Mouse (Mus musculus) lung, postnatal 10 days (tissue): ENCODE results near the gene Fam53b.

Source experiments
- DNase-seq: peaks from one replicate; pipeline ENCODE4 v3.0.0; 2021

Fam53b gene

DNA sequence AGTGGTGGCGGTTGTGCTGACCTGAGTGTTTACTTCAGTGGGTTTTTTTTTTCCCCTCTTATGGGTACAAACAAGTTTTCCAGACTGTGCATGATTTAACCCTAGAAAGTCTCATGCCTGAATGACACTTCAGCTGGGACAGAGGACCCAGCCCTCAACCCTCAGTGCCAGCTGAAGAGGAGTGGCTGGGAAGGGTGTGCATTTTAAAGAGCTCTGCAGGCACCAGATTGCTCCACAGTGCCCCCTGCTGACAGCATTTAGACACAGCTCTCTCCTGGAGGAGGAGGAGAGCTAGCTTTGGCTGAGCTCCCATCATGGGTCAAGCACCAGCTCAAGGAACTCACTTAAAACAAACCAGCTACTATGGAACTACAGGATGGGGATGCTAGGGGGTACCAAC, 2.8 kb downstream of the Fam53b start:
- peak; percentile 95 for DNase-seq

DNA sequence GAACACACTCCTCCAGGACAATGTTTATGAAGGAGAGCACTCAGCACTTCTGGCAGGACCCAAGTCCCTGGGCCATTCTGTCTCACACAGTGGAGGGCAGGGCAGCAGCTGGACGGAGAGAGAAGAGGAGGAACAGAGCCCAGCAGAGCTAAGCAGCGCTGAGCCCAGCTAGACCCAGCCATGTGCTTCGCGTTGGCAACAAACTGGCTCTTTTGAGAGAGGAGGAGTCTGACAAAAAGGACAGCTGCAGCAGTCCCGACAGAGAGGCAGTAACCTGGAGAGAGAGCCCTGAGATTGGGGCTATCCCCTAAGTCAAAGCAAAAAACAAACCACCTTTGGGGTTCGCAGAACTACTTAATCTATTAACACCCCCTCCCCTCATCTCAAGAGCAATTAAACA, 3.3 kb downstream of the Fam53b start:
- peak; percentile 75 for DNase-seq

DNA sequence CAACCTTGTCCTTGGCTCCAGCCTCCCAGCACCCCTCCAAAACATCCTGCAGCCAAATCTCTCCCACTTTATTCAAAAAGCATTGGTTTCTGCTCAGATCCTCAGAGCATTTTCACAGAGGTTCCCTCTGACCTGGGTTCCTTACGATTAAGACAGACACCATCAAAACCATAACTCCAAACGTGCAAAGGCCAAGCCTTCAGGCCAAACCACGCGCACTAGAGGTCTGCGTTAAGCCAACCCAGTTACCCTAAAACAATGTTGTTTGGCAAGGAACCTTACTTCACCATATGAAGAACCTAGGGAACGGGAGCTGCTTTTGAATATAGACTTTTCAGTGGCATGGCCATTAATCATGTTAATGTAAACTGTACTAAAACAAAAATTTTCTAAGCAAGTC, 4.0 kb downstream of the Fam53b start:
- no peak for DNase-seq

DNA sequence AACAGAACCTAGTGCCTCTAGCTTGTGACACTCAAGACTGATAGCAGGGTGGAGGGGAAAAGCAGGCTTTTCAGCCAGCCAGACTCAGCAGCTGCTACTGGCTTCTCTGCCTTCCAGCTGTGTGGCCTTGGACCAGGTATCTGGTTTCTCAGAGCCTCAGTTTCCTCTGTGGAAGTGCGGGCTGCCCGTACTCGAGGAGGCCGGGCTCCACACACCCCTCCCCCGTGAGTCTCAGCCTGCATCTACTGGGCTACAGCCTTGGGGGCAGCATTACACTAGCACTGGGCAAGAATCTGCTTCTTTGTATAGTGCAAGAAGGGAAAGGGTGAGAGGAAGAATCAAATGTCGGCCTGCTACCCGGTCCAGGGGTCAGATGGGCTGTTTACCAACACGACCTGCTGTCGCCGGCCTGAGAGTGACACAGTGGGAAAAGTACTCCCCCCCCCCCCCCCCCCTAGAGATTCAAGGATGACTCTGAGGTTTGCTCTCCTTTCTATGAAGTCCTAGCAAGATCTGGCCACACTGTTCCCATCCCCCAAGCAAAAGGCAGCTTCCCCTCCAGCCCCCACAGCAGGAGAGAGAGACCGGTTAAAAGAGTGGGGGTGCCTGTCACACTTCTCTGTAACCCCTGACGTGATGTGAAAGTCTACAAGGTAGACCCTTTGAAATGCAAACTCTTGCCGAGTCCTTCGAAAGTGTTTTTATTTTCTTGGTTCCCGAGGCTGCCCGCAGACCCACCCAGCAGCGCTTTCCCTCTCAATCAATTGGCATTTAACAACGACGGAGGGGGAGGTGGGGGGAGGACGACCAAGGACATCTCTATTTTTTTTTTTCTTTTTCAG, 4.6 kb downstream of the Fam53b start:
- DNase-seq, result peak; percentile 69

DNA sequence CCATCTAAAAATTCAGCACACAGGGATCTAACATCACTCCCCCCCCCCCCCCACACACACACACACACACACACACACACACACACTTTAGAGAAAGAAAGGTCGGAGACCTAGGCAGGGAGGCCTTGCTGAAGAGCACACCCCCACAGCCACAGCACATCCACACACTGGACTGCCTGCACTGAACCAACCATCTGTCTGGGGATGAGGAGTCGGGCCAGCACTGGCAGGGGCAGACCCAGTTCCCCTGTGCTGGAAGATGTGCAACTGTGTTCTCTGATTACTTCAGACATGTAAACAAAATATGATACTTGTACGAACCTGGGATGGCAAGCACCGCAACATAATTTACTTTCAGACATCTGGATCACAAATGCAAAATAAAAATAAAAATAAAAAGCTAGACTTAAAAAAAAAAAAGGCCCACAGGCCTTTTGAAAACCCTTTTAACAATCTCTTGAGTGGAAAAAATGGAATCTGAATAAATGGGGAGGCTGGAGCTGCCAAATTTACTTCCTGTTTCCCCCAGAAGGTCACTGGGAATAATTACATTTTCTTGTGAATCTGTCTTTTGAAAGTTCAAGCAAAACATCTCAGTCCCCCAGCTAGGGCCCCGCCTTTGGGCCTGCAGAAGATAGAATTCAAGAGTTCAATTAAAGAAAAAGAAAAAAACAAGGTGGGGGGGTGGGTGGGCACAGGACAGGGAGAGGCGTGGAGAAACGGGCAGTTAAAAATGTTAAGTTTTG, 5.5 kb downstream of the Fam53b start:
- DNase-seq, result no peak

DNA sequence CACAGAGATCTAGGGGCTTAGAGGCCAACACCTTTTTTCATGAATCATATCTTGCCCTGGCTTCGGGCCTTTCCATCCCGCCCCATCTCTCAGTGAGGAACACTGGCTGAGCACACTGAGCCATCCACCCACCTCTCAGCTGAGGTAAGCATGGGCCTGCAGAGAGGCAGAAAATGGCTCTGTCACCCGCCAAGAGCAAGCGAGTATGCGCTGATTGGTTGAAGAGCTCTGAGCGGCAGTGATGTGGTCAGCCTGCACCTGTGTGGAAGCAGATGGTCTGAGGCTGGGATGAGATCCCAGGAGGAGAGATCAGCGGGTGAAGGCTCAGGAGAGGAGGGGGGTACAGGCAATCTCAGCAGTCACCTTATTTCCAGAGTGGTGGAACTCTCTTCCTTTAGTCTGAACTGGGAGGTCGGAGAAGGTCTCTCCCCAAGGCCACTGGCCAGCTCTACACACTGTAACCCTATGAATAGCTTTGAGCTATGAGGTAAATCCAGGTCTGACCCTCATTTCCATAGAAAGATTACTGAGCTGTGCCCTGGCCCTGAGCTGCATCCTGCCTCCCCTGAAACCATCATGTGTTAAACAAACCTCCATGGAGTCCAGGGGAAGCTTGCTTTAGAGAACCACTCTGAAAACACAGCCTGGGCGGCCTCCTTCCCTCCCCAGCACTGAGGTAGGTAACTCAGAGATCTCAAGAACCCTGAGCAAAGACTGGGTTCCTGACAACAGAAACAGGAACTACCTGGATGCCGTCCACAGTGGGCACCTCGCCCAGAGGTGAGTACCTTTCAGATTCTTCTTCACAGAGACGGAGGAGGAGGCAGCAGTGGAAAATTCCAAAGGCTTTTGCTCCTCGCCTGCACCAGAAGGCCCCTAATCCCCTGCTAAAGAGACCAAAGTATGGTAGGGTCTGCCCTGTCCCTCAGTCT, 6.5 kb downstream of the Fam53b start:
- DNase-seq, result peak; percentile 83

DNA sequence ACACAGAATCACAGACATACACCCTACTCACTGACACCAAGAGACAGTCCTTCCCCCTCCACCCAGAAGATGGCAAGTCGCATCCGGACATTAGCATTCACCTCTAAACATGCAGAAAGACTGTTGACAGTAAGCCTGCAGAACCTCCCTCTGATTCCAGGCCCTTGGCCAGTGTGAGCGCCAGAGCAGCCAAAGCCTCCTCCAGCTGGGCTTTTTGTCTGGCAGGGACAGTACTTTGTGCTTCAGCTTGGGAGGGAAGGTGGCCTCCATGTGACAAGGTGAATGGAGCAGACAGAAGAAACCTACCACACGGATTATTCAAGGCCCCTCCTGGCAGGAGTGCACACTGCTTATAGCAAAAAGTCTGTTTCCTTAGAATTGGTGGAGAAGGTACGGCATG, 7.4 kb downstream of the Fam53b start:
- peak; percentile 68 for DNase-seq

DNA sequence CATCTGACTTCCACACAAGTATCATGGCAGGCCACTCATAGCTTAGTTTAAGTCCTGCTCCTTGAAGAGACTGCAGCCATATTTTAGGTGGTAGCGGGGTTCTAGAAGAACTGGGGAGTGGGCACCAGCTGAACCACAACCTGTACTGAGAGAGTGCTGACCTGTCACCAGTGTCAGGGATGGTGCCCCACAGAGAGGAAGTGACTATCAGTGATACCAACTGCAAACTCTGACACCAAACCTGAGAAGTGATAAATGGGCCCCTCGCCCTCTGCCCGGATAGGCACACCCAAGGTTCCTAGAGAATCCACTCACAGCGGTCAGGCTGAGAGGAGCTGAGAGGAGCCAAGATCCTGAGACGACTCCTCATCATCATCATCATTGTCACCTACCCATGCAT, 8.7 kb downstream of the Fam53b start:
- no peak for DNase-seq

DNA sequence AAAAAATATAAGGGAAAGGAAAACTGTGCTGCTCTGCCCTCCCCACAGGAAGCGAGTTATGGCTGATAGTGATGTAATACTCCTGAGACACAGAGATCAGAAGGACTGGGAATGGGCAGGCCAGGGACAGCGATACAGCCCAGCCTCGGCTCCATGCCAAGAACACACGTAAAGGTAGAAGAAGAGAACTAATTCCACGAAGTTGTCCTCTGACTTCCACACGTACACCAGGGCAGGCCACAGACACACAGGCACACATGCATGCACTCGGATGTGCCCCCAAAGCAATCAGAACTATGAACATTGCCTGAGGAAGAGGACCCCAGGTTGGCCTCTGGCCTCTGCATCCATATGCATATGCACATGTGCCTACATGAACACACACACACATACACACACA, 9.2 kb downstream of the Fam53b start:
- DNase-seq, result no peak

DNA sequence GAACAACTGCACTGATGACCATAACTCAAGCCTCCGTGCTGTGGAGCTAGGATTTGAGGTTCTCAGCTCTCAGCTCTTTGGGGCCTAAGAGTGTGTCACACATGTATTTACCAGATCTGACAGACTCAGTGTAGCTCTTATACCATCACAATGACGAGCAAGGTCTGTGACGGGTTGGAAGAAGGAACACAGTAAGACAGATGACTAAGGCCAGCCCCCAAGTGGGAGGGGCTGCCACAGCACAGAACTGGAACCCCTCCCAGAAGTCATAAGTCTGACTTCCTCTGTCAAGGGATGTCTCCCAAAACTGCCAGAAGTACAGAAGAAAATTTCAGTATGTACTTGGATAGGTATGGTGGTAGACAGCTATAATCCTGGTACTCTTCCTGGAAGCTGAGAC, 9.7 kb downstream of the Fam53b start:
- peak; percentile 62 for DNase-seq

DNA sequence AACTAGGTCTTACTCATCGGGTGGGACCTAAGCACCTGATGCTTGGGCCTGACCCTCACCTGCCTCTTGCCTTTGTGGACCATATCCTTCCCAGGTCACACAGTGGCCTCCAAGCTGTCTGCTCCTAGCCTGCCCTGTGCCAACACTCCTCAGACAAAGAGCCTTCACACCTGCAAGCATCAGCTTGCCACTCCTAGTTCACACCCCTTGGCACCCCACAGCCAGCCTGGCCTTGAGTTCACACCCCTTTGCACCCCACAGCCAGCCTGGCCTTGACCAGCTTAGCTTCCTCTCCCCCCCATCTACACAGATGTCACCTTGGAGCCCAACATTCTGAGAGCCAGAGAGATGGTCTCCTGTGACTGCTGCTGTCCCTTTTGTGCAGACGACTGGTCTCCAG, 10.3 kb downstream of the Fam53b start:
- DNase-seq, result no peak

DNA sequence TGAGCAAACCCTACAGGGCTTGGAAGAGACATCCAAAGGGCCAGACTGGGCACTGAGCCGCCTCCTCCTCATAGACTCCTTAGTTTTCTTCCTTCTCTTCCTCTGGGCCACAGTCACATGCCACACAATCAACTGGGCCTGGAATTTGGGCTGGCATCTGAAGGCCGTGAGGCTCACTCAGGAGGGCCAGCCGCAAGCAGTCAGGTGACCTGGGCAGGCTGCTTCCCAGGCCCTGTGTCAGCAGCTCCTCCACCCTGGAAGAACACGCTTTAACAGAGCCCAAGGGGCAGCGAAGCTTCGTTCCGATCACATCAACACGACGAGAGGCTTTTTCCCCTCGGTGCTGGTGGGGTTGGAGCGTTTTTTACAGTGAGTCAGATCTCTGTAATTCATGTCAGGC, 11.0 kb downstream of the Fam53b start:
- no peak for DNase-seq

DNA sequence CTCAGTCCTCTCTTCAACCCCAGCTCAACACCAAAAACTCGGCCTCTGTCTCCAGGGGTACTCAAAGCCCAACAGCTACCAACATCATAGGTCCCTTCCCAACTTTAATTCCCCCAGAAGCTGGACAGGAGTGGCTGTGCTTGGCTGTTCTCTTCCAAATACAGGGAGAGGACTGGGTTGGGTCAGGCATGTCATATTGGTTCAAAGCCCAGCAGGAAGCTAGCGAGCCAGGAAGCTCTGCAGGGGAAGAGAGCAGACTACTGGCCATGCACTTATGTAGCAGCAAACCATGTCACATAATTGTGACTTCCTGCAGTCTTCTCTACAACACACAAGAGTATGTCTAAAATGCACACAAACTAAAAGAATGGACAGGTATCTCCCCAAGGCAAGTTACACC, 11.6 kb downstream of the Fam53b start:
- peak; percentile 40 for DNase-seq

DNA sequence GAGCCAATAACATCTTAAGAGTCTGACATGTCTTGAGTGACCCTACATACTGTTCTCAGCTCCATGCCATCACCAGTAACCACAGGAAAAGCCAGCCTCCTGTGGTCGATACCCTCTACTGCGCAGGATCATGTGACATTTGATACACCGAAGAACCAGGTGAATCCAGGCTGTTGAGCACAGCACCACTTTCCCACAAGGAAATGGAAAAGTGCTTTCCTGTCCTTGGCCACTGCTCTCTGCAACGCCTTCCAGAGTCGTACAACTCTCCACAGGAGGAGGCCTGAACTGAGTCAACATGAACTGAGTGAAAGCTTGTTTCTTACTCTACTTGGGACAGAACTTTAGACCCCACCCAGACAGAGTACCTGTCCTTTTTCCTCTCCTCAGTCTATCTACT, 12.2 kb downstream of the Fam53b start:
- DNase-seq, result no peak

DNA sequence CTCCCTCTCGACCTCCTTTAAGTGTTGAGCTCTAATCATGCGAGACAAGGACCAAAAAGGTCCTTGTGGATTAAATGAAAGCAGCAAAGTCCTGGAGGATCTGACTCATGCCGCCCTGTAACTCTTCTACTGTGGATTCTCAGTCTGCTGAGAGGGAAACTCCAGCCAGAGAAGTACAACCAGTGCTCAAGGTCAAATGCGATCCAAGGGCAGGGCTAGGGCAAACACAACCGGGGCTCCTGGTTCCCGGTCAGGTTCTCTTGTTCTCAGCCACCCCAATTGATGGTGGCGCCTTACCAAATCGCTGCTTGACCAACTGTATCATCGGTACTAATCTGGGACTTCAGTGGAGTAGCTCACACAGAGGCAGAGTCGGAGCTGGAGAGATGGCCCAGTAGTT, 12.8 kb downstream of the Fam53b start:
- DNase-seq, result no peak

DNA sequence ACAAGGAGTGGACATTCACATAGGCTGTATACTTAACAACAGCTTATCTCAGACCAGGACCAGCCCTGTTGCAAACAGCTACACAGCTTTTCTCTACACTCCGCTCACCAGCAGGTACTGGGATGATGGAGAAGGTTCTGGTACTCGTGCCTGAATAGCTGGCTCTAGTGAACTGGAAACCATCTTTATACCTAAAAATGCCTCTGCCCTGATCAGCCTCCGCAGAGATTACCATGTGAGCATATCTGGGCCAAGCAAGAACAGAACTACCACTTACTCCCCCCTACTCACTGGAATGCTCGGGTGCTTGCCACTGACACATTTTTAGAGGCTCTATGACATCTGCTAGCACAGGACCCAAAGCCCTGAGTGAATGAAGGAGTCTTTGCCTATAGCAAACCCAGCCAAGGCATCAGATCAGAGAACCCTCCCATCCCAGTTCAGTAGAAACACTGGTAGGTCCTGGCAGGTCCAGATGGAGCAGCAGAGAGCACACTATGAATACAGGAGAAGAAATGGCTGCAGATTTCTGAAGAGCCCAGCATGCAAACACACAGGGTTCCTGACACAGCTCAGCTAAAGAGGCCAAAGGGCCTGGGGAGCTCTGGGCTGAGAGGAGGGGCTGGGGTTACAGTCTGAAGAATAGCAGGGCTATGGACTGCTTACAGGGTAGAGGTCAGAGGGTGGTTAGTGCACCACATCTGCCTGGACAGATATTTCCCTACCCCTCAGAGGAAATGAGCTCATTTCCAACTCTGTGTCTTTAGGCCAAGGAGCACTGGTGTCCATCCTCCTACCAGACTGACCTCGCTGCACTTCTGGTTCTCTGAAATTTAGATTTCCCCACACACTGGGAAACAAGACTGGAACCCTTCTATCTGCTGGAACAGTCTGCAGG, 14.3 kb downstream of the Fam53b start:
- DNase-seq, result peak; percentile 41

DNA sequence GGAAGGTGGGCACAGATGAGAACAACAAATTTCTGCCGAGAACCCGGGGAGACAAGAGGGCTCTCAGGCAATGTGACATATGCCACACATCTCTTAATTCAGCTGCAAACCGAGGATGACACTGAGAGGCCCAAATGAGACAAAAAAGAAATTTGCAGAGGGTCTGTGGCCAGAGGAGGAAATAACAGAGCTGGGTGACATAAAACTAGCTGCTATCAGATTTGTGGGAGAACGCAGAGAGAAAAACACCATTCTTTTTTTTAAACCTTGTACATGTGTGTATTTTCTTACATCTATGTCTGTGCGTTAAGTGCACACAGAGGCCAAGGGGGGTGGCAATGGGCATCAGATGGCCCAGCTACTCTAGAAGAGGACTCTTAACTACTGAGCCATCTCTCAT, 18.5 kb downstream of the Fam53b start:
- no peak for DNase-seq

DNA sequence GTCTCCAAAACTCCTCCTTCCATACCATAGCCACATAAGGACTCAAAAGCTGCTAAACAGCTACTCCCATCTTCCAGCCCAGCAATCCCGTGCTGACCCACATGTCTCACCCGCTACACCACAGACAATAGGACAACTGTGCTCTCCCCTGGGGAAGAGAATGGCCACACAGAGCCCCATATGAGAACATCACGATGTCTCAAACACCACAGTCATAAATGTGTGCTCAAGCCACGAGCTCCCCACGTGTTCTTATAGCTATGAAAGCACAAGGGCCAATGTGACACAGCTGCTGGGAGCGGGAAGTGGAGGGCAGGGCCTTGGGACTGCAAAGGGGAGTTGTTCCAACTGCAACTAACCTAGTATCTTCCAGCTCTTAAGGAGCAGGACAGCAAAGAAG, 20.2 kb downstream of the Fam53b start:
- DNase-seq, result peak; percentile 38

DNA sequence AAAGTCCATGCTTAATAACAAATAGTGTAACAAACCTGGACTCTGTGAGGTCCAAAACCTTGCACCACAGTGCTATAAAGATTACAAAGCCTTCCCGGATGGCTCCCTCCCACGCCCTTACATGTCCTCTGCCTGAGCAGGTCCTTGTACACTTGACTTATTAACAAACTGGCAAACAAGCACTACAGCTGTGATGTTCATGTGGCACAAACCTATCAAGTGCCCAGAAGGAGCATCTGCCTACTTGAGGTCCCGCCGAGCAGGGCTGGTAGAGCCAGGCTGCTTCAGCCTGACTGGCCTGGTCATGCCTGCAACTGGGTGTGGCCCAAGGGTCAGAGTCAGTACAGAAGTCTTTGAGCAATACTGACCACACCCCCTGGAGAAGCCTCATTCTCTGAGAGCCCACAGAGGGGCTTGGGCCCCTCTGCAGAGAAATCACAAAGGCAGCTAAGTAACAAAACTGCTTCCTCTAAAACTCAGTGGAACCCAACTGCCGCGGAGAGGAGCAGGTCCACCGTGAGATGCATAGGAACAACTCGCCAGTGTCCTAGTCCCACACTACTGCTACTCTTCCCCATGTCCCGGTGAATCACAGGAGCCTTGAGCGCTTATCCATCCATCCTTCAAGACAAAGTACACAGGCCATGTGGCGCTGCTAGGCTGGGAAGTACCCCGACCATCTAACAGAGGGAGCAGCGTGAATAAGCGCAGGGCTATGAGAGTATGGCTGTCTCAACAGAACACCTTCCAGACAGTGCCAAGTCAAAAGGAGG, 23.1 kb downstream of the Fam53b start:
- DNase-seq, result peak; percentile 25

DNA sequence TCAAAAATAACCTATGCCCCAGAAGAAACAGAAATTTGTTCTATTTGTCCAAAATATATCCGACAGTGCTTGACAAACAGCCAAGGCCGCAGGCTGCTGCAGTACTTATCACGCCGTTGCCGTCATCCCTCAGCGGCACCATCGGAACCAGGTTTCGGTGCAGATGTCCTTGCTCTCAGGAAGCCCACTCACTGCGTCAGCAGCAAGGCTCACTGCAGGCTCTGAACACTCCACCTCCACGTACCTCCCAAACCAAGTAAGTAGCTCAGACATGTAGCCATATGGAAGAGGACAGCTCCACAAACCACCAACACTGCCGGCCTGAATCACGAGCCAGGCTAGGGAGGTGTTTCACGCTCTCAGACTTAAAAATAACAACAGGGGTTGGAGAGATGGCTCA, 24.9 kb downstream of the Fam53b start:
- no peak for DNase-seq

DNA sequence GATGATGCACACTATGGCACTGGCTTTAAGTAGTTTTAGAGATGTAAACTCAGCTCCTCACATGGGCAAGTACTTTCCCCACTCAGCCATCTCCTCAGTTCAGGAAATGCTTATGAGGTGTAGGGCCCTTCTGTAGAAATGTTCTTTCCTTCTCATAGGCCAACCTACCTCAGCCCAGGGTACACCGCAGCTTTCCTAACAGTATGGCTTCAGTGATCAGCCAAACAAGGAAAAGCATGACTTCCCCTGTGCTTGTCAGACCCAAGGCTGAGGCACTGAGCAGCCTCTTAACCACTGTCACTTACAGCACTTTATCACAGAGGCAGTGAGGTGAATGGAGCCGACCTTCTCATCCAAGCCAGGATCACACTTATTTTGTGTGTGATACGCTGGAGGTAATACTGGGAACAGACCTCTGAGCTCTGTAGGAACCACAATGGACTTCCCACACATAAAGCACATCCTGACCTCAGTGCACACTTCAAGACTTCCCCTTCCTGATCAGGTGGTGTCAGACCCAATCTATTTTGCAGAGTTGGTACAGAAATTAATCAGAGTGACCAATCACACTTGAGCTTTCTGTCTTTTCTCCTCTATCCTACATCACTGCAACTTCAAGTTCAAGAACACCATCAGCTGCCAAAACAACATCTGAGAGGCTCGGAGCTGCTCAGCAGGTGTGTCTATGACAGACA, 26.0 kb downstream of the Fam53b start:
- DNase-seq, result no peak
